Mouse (Mus musculus): Measurements from ENCODE around the gene Fam189a1. TPM values are rescaled to one million over a fixed set of nuclear protein-coding genes. Genes with fewer than 3 reads are reported as not detected.

Gene Fam189a1
- 0.20 TPM in 1 of 2 replicates, not detected in the other for polyA plus RNA-seq (2012)

GRCm38 (mm10) chr7:65156514-65156911 lies at the start of gene Fam189a1:
Gene Fam189a1, minus strand, starts transcription at chr7:65156570.

GRCm38 (mm10) chr7:64872743-64873241 lies 283.6 kb downstream of the Fam189a1 start, which contains the start of gene Nsmce3:
Gene Nsmce3, minus strand, starts transcription at chr7:64872997.

Measured in megakaryocyte-erythroid progenitor cell, adult 5 weeks (primary cell).